23 mouse cellular contexts compared by ENCODE assay signal in the genomic region with DNA sequence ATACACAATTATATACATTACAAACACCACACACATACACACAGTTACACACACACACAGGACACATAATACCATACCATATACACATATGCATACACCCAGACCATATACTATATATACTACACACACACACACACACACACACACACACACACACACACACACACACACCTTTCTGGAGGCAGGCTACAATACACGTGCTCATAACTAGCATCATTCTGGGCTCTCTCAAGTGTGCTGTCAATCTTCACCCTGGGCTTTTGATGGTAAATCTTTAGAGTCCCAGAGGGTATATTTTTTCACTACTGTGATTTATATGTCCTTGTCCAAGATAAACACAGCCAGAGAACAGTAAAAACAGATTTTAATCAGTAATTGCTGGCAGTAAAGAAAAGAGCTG. TPM values are rescaled to one million over a fixed set of nuclear protein-coding genes. Genes with fewer than 3 reads are reported as not detected.
DNase-seq lines count a peak whose midpoint lies in the region; ATAC-seq and TF ChIP-seq lines count a peak whose summit lies in the region.
"Had no signal": no experiment of that assay in that cellular context is flagged by ENCODE, and none has a peak within 500 bp of the region (broad histone marks: within the 10 kb centered on the region; RNA-seq: fewer than 3 reads in every experiment).

No protein-coding gene starts in this region.

- no peaks in the 10 kb centered on the region for H3K4me1 ChIP-seq in forebrain, embryonic 12.5 days
- H3K4me1 ChIP-seq in forebrain, embryonic 15.5 days = no peaks in the 10 kb centered on the region
- H3K4me1 ChIP-seq in limb, embryonic 12.5 days (replicated peaks) = peaks cover 4% of the 10 kb centered on the region; the same call in 1 of the 2 replicates
- H3K4me1 ChIP-seq in limb, embryonic 10.5 days = no peaks in the 10 kb centered on the region
- H3K4me1 ChIP-seq in limb, embryonic 13.5 days = peaks cover 5% of the 10 kb centered on the region; the same call in 1 of the 2 replicates
- H3K4me1 ChIP-seq in hindbrain, postnatal 0 days (ENCODE audit: insufficient read depth, low read length) = no peaks in the 10 kb centered on the region
- H3K4me1 ChIP-seq: embryonic facial prominence, embryonic 15.5 days; hindbrain, embryonic 12.5 days; hindbrain, embryonic 15.5 days had no signal

- no peak for ATAC-seq in forebrain, embryonic 12.5 days (ENCODE audit: low FRiP score)
- no peak for ATAC-seq in forebrain, embryonic 15.5 days (replicated peaks)
- ATAC-seq in limb, embryonic 12.5 days (ENCODE audit: insufficient number of reproducible peaks, insufficient read depth, low FRiP score, low TSS enrichment, low read depth) = peak; percentile 43; the same call in 1 of the 2 replicates
- peak; percentile 55; the same call in 1 of the 2 replicates for ATAC-seq in limb, embryonic 13.5 days (ENCODE audit: low FRiP score, low read depth)
- ATAC-seq in hindbrain, postnatal 0 days = no peak
- ATAC-seq: activated CD4-positive, CD25-positive, alpha-beta regulatory T cell, adult 4 months; CD4-positive, CD25-positive, alpha-beta regulatory T cell, adult 4 months; forebrain, embryonic 16.5 days had no signal

- H3K36me3 ChIP-seq in forebrain, embryonic 12.5 days (replicated peaks) = no peaks in the 10 kb centered on the region
- no peaks in the 10 kb centered on the region for H3K36me3 ChIP-seq in forebrain, embryonic 15.5 days
- H3K36me3 ChIP-seq in limb, embryonic 12.5 days = no peaks in the 10 kb centered on the region
- no peaks in the 10 kb centered on the region for H3K36me3 ChIP-seq in limb, embryonic 10.5 days
- no peaks in the 10 kb centered on the region for H3K36me3 ChIP-seq in limb, embryonic 13.5 days
- H3K36me3 ChIP-seq in hindbrain, postnatal 0 days (ENCODE audit: insufficient read depth, low read length) = no peaks in the 10 kb centered on the region
- H3K36me3 ChIP-seq: embryonic facial prominence, embryonic 15.5 days; hindbrain, embryonic 12.5 days; hindbrain, embryonic 15.5 days had no signal

- no peak for TF ChIP-seq CTCF in hindbrain, postnatal 0 days (IDR thresholded peaks at IDR 0.05; ENCODE audit: low read depth)

- H3K27me3 ChIP-seq in forebrain, embryonic 12.5 days = no peaks in the 10 kb centered on the region
- H3K27me3 ChIP-seq in forebrain, embryonic 15.5 days = no peaks in the 10 kb centered on the region
- no peaks in the 10 kb centered on the region for H3K27me3 ChIP-seq in limb, embryonic 12.5 days
- H3K27me3 ChIP-seq in limb, embryonic 10.5 days (ENCODE audit: low read depth, poor library complexity, severe bottlenecking) = no peaks in the 10 kb centered on the region
- H3K27me3 ChIP-seq in limb, embryonic 13.5 days = no peaks in the 10 kb centered on the region
- H3K27me3 ChIP-seq in hindbrain, postnatal 0 days (ENCODE audit: insufficient read depth, low read length) = no peaks in the 10 kb centered on the region
- H3K27me3 ChIP-seq: embryonic facial prominence, embryonic 15.5 days; hindbrain, embryonic 12.5 days; hindbrain, embryonic 15.5 days had no signal

- no peak overlapping the region for H3K4me3 ChIP-seq in forebrain, embryonic 12.5 days (replicated peaks)
- H3K4me3 ChIP-seq in forebrain, embryonic 15.5 days = no peak overlapping the region
- no peak overlapping the region for H3K4me3 ChIP-seq in limb, embryonic 12.5 days (replicated peaks)
- H3K4me3 ChIP-seq in limb, embryonic 10.5 days = no peak overlapping the region
- no peak overlapping the region for H3K4me3 ChIP-seq in limb, embryonic 13.5 days
- H3K4me3 ChIP-seq in hindbrain, postnatal 0 days (ENCODE audit: low read length) = no peak overlapping the region
- H3K4me3 ChIP-seq: embryonic facial prominence, embryonic 15.5 days; hindbrain, embryonic 12.5 days; hindbrain, embryonic 15.5 days had no signal

- 63% methylated on average over 1 of the region's 1 CpGs for WGBS in forebrain, embryonic 12.5 days
- WGBS in forebrain, embryonic 15.5 days = 76% methylated on average over 1 of the region's 1 CpGs
- WGBS in limb, embryonic 12.5 days = 31% methylated on average over 1 of the region's 1 CpGs
- 85% methylated on average over 1 of the region's 1 CpGs for WGBS in limb, embryonic 10.5 days
- 39% methylated on average over 1 of the region's 1 CpGs for WGBS in limb, embryonic 13.5 days
- WGBS in hindbrain, postnatal 0 days = 72% methylated on average over 1 of the region's 1 CpGs

- 0 out of 2 replicates have a peak overlapping the region, but pooled peaks have one; percentile 8 for H3K9ac ChIP-seq in forebrain, embryonic 12.5 days
- H3K9ac ChIP-seq in forebrain, embryonic 15.5 days (replicated peaks) = no peak overlapping the region
- H3K9ac ChIP-seq in limb, embryonic 12.5 days (replicated peaks) = no peak overlapping the region
- no peak overlapping the region for H3K9ac ChIP-seq in limb, embryonic 13.5 days
- no peak overlapping the region for H3K9ac ChIP-seq in hindbrain, postnatal 0 days (replicated peaks; ENCODE audit: low read length)
- H3K9ac ChIP-seq: embryonic facial prominence, embryonic 15.5 days; hindbrain, embryonic 12.5 days; hindbrain, embryonic 15.5 days had no signal

- no peak overlapping the region for H3K4me2 ChIP-seq in forebrain, embryonic 12.5 days
- no peak overlapping the region for H3K4me2 ChIP-seq in forebrain, embryonic 15.5 days (replicated peaks)
- no peak overlapping the region for H3K4me2 ChIP-seq in limb, embryonic 12.5 days
- no peak overlapping the region for H3K4me2 ChIP-seq in limb, embryonic 13.5 days (replicated peaks)
- no peak overlapping the region for H3K4me2 ChIP-seq in hindbrain, postnatal 0 days (ENCODE audit: low read depth, low read length)
- H3K4me2 ChIP-seq: embryonic facial prominence, embryonic 15.5 days; heart, embryonic 11.5 days; hindbrain, embryonic 12.5 days; hindbrain, embryonic 15.5 days had no signal

- DNase-seq in limb, embryonic 10.5 days (ENCODE audit: low spot score) = no peak
- DNase-seq in 3T3-L1 (ENCODE audit: low read depth, low spot score) = peak; percentile 28
- no peak for DNase-seq in hindbrain, postnatal 0 days (ENCODE audit: low spot score)
- DNase-seq: adrenal gland, adult 8-10 months; adrenal gland, postnatal 25 days; cerebellum, adult 11-12 months; cerebellum, adult 8-10 months; cerebellum, postnatal 10 days; cerebellum, postnatal 36 days; embryo, embryonic 11 days; gastrocnemius, postnatal 10 days; gastrocnemius, postnatal 36 days had no signal

- H3K9me3 ChIP-seq in forebrain, embryonic 12.5 days = no peaks in the 10 kb centered on the region
- no peaks in the 10 kb centered on the region for H3K9me3 ChIP-seq in forebrain, embryonic 15.5 days
- no peaks in the 10 kb centered on the region for H3K9me3 ChIP-seq in limb, embryonic 12.5 days
- no peaks in the 10 kb centered on the region for H3K9me3 ChIP-seq in limb, embryonic 10.5 days (replicated peaks)
- no peaks in the 10 kb centered on the region for H3K9me3 ChIP-seq in limb, embryonic 13.5 days
- H3K9me3 ChIP-seq in hindbrain, postnatal 0 days (ENCODE audit: low read length) = no peaks in the 10 kb centered on the region
- H3K9me3 ChIP-seq: embryonic facial prominence, embryonic 15.5 days; hindbrain, embryonic 12.5 days; hindbrain, embryonic 15.5 days had no signal

- no peak overlapping the region for H3K27ac ChIP-seq in forebrain, embryonic 12.5 days
- no peak overlapping the region for H3K27ac ChIP-seq in forebrain, embryonic 15.5 days (replicated peaks)
- H3K27ac ChIP-seq in limb, embryonic 12.5 days = no peak overlapping the region
- no peak overlapping the region for H3K27ac ChIP-seq in limb, embryonic 10.5 days
- H3K27ac ChIP-seq in limb, embryonic 13.5 days = no peak overlapping the region
- H3K27ac ChIP-seq in hindbrain, postnatal 0 days = no peak overlapping the region
- H3K27ac ChIP-seq: embryonic facial prominence, embryonic 15.5 days; hindbrain, embryonic 12.5 days; hindbrain, embryonic 15.5 days had no signal

RNA-seq across cellular contexts. Expression of a gene that starts 6.8 kb away (rescaled TPM):
- 12.7 and 13.4 TPM in 2 replicates for polyA plus RNA-seq in forebrain, embryonic 12.5 days (2016; fragmentation: Nextera tagmentation; extraction: Ambion mirVana)
- 25.1 and 25.4 TPM in 2 replicates for polyA plus RNA-seq in forebrain, embryonic 15.5 days (2015; fragmentation: Nextera tagmentation; extraction: Ambion mirVana)
- polyA plus RNA-seq in limb, embryonic 12.5 days (2016; fragmentation: Nextera tagmentation; extraction: Ambion mirVana) = 16.9 and 18.1 TPM in 2 replicates
- polyA plus RNA-seq in limb, embryonic 10.5 days (2016; fragmentation: Nextera tagmentation; extraction: Ambion mirVana) = 9.0 and 11.8 TPM in 2 replicates
- 16.7 and 17.3 TPM in 2 replicates for polyA plus RNA-seq in limb, embryonic 13.5 days (2015; fragmentation: Nextera tagmentation; extraction: Ambion mirVana)
- total RNA-seq in hindbrain, postnatal 0 days (2014; rRNA removed) = 31.2 and 32.6 TPM in 2 replicates
- polyA plus RNA-seq in hindbrain, postnatal 0 days (2015; fragmentation: Nextera tagmentation; extraction: Ambion mirVana) = 19.2 TPM in 2 replicates

RNA-seq across cellular contexts. Expression of a gene that starts 54.6 kb away (rescaled TPM):
- 79.9 and 81.7 TPM in 2 replicates for polyA plus RNA-seq in forebrain, embryonic 12.5 days (2016; fragmentation: Nextera tagmentation; extraction: Ambion mirVana)
- 101 and 112 TPM in 2 replicates for polyA plus RNA-seq in forebrain, embryonic 15.5 days (2015; fragmentation: Nextera tagmentation; extraction: Ambion mirVana)
- 153 and 157 TPM in 2 replicates for polyA plus RNA-seq in limb, embryonic 12.5 days (2016; fragmentation: Nextera tagmentation; extraction: Ambion mirVana)
- 100 and 108 TPM in 2 replicates for polyA plus RNA-seq in limb, embryonic 10.5 days (2016; fragmentation: Nextera tagmentation; extraction: Ambion mirVana)
- polyA plus RNA-seq in limb, embryonic 13.5 days (2015; fragmentation: Nextera tagmentation; extraction: Ambion mirVana) = 205 and 206 TPM in 2 replicates
- 103 and 116 TPM in 2 replicates for total RNA-seq in hindbrain, postnatal 0 days (2014; rRNA removed)
- 203 and 219 TPM in 2 replicates for polyA plus RNA-seq in hindbrain, postnatal 0 days (2015; fragmentation: Nextera tagmentation; extraction: Ambion mirVana)

Comparison
In these comparisons a context has a peak if more than half of its experiments do, and no peak if none do; other contexts are left out.
1. ATAC-seq: peak in limb, embryonic 12.5 days (single experiment) and limb, embryonic 13.5 days (single experiment); none in forebrain, embryonic 12.5 days (single experiment), forebrain, embryonic 15.5 days (single experiment) and hindbrain, postnatal 0 days (single experiment).